Mouse (Mus musculus): ENCODE measurements around the gene Panx3. TPM values are rescaled to one million over a fixed set of nuclear protein-coding genes. Genes with fewer than 3 reads are reported as not detected.

Gene Panx3
- polyA plus RNA-seq, 1 experiment from 2014 or later: not detected

DNA sequence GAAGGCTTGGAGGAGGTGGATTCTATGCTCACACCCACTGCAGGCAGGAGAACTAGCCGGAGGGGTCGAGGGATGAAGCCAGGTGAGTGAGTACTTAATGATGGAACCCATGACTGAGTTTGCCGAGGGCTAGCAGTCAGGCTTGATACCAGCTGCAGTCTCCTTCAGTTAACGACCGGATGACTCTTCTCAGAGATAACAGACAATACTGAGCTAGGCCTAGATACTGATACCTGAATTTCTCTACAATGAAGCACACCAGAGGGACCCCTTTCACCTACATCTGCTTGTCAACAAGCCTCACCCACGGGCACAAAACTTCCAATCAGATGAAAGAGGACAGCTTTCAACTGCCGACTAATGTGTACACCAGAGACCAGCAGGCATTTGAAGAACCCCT, 3.0 kb downstream of the Panx3 start:
- Histone ChIP-seq H3K4me1 (replicated peaks; ENCODE audit: control insufficient read depth, insufficient read depth, low read length) (no peaks in the 10 kb centered on the region), H3K27ac (ENCODE audit: low read depth) (no peak overlapping the region), H3K4me2 (ENCODE audit: low read length) (no peak overlapping the region), H3K36me3 (ENCODE audit: control insufficient read depth, insufficient read depth, low read length) (no peaks in the 10 kb centered on the region), H3K9ac (ENCODE audit: low read length) (no peak overlapping the region), H3K9me3 (ENCODE audit: control insufficient read depth, low read length) (no peaks in the 10 kb centered on the region), H3K27me3 (replicated peaks; ENCODE audit: control insufficient read depth, insufficient read depth, low read length) (no peaks in the 10 kb centered on the region), H3K4me3 (ENCODE audit: low read depth, low read length) (no peak overlapping the region)
- DNase-seq (ENCODE audit: low spot score) (no peak), ATAC-seq (replicated peaks; ENCODE audit: low FRiP score, low TSS enrichment, low read depth) (no peak)
- 66% methylated on average over 7 of the region's 7 CpGs for WGBS

DNA sequence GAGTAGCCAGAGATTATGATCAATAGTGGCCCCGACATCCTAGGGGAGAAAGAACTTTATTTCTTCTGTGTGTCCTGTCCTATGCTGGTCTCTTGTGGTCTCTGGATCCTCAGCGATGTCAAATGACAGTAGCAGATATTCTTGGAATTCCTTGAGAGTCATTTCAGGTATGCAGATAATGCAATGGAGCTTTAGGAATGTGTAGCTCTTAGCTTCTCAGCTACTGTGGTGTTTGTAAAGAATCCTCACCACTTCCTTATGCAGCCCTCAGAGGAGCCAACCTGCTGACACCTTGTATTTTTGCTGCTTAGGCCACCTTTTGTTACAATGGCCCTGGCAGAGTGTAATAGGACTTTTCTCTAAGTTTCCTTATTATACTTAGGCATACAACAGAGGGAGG, 4.4 kb downstream of the Panx3 start:
- DNase-seq (ENCODE audit: low spot score) (no peak), ATAC-seq (replicated peaks; ENCODE audit: low FRiP score, low TSS enrichment, low read depth) (no peak)
- no peak overlapping the region for H3K4me2 ChIP-seq (ENCODE audit: low read length)
- no peaks in the 10 kb centered on the region for H3K9me3 ChIP-seq (ENCODE audit: control insufficient read depth, low read length)
- no peaks in the 10 kb centered on the region for H3K4me1 ChIP-seq (replicated peaks; ENCODE audit: control insufficient read depth, insufficient read depth, low read length)
- 62% methylated on average over 2 of the region's 2 CpGs for WGBS
- H3K27me3 ChIP-seq (replicated peaks; ENCODE audit: control insufficient read depth, insufficient read depth, low read length): no peaks in the 10 kb centered on the region
- no peaks in the 10 kb centered on the region for H3K36me3 ChIP-seq (ENCODE audit: control insufficient read depth, insufficient read depth, low read length)
- H3K9ac ChIP-seq (ENCODE audit: low read length): no peak overlapping the region
- H3K4me3 ChIP-seq (ENCODE audit: low read depth, low read length): no peak overlapping the region
- H3K27ac ChIP-seq (ENCODE audit: low read depth): no peak overlapping the region

DNA sequence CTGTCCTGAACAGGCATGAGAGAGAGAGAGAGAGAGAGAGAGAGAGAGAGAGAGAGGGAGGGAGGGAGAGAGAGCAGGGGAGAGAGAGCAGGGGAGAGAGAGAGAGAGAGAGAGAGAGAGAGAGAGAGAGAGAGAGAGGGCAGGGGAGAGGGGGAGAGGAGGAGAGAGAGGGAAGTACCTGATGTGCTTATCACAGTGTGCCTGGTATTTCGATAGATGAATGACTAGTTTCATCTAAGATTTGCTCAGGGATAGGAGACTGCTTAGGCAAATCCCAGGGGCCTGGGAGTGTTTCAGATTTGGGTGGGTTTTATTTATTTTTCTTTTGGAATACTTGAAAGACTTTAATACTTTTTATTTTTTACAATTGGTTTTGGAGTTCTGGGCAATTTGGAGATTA, 5.8 kb downstream of the Panx3 start:
- no peak overlapping the region for H3K4me3 ChIP-seq (ENCODE audit: low read depth, low read length)

DNA sequence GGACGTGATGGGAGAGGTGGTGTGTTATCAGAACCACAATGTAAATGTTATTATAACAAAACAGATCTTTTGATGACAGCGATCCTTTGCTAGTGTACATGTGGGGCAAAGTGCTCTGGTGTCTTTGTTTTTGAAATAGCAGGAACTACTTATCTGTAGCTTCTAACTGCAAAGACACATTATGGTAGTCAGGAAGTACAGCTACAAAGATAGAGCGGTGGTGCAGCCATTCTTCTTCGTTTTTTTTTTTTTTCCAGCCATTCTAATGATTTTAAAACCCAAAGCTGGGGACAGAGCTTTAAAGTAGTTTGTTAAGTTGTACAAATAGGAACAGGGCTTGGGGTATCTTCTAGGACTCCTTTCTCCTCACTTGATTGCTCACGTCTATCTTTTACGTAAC, 9.6 kb downstream of the Panx3 start:
- peaks cover 4% of the 10 kb centered on the region; the same call in 1 of the 2 replicates for H3K4me1 ChIP-seq (replicated peaks; ENCODE audit: control insufficient read depth, insufficient read depth, low read length)
- no peak overlapping the region for H3K4me3 ChIP-seq (ENCODE audit: low read depth, low read length)
- ATAC-seq (replicated peaks; ENCODE audit: low FRiP score, low TSS enrichment, low read depth) (no peak), DNase-seq (ENCODE audit: low spot score) (no peak)
- no peaks in the 10 kb centered on the region for H3K27me3 ChIP-seq (replicated peaks; ENCODE audit: control insufficient read depth, insufficient read depth, low read length)
- no peak overlapping the region for H3K4me2 ChIP-seq (ENCODE audit: low read length)
- no peak overlapping the region for H3K9ac ChIP-seq (ENCODE audit: low read length)
- H3K36me3 ChIP-seq (ENCODE audit: control insufficient read depth, insufficient read depth, low read length): peaks cover 9% of the 10 kb centered on the region
- 81% methylated on average over 6 of the region's 6 CpGs for WGBS
- no peaks in the 10 kb centered on the region for H3K9me3 ChIP-seq (ENCODE audit: control insufficient read depth, low read length)
- no peak overlapping the region for H3K27ac ChIP-seq (ENCODE audit: low read depth)

More for the DNA sequence above, 5.8 kb downstream of the Panx3 start:
- no peak for ATAC-seq (replicated peaks; ENCODE audit: low FRiP score, low TSS enrichment, low read depth)
- H3K36me3 ChIP-seq (ENCODE audit: control insufficient read depth, insufficient read depth, low read length): no peaks in the 10 kb centered on the region
- DNase-seq (ENCODE audit: low spot score): no peak
- H3K9ac ChIP-seq (ENCODE audit: low read length): no peak overlapping the region
- H3K27me3 ChIP-seq (replicated peaks; ENCODE audit: control insufficient read depth, insufficient read depth, low read length): no peaks in the 10 kb centered on the region
- no peaks in the 10 kb centered on the region for H3K9me3 ChIP-seq (ENCODE audit: control insufficient read depth, low read length)
- H3K4me1 ChIP-seq (replicated peaks; ENCODE audit: control insufficient read depth, insufficient read depth, low read length): no peaks in the 10 kb centered on the region
- H3K4me2 ChIP-seq (ENCODE audit: low read length): no peak overlapping the region
- 65% methylated on average over 1 of the region's 1 CpGs for WGBS
- no peak overlapping the region for H3K27ac ChIP-seq (ENCODE audit: low read depth)

DNA sequence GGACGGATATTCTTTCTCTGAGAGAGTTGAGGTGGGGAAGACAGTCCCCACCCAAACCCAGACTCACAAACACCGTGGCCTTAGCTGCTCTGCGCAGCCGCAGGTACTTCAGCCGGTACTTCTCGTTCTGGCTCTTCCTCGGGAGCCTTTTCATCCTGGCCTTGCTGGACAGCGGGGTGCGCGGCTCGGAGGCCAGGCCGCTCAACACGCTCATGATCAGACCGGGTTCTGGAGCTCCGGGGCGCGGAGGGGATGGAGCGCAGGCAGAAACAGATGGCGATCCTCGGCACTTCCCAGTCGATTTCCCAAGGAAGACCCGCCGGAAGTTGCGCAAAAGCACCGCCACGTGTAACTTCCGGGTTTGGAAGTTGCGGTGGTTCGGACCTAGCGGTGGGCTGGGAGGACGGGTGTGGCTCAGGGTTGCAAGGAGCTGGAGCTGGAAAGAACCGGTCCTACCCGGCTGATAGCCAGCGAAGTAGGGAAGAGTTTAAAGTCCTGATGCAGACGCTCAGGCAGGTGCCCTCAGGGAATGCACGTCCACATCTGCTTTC, 12.0 kb downstream of the Panx3 start, which contains the start of gene Tbrg1:
Tbrg1 (minus strand) TSS at position 382 of the 551 bp plus-strand sequence.
- peak within 1 kb of the TSS; percentile 91 for H3K4me2 ChIP-seq (ENCODE audit: low read length)
- H3K27me3 ChIP-seq (replicated peaks; ENCODE audit: control insufficient read depth, insufficient read depth, low read length): no peaks in the 10 kb centered on the region
- peaks cover 33% of the 10 kb centered on the region for H3K36me3 ChIP-seq (ENCODE audit: control insufficient read depth, insufficient read depth, low read length)
- peak within 1 kb of the TSS; percentile 71 for H3K4me3 ChIP-seq (ENCODE audit: low read depth, low read length)
- peak within 1 kb of the TSS; percentile 85 for H3K27ac ChIP-seq (ENCODE audit: low read depth)
- peaks cover 4% of the 10 kb centered on the region; the same call in 1 of the 2 replicates for H3K4me1 ChIP-seq (replicated peaks; ENCODE audit: control insufficient read depth, insufficient read depth, low read length)
- H3K9ac ChIP-seq (ENCODE audit: low read length): peak within 1 kb of the TSS; percentile 66
- WGBS: under 1% methylated on average over 36 of the region's 36 CpGs
- DNase-seq (ENCODE audit: low spot score): peak; percentile 93
- H3K9me3 ChIP-seq (ENCODE audit: control insufficient read depth, low read length): no peaks in the 10 kb centered on the region
- ATAC-seq (replicated peaks; ENCODE audit: low FRiP score, low TSS enrichment, low read depth): peak; percentile 96

DNA sequence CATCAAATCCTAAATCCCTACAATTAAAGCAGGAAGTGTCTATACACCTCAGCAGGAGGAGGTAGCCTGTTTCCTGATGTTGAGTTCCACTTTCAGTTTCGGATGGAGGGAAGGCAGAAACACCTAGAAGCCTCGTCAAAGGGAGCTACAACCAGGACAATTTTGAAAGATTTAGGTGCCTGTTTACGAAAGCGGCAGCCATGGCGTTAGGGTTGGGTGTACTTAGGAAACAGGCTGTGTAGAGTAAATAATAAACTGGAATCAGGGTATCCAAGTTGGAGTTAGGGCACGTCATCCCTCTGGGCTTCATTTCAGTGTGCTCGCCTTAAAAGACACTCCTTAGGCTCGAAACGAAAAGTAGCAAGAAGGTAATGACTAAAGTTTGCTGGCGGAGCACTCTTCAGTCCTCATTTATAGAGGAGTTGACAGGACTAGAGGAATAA, 12.6 kb downstream of the Panx3 start:
- Histone ChIP-seq H3K27ac (ENCODE audit: low read depth) (peak overlapping the region; percentile 85), H3K4me1 (replicated peaks; ENCODE audit: control insufficient read depth, insufficient read depth, low read length) (peaks cover 4% of the 10 kb centered on the region; the same call in 1 of the 2 replicates), H3K4me2 (ENCODE audit: low read length) (peak overlapping the region; percentile 91), H3K36me3 (ENCODE audit: control insufficient read depth, insufficient read depth, low read length) (peaks cover 37% of the 10 kb centered on the region), H3K9ac (ENCODE audit: low read length) (peak overlapping the region; percentile 66), H3K4me3 (ENCODE audit: low read depth, low read length) (peak overlapping the region; percentile 71), H3K27me3 (replicated peaks; ENCODE audit: control insufficient read depth, insufficient read depth, low read length) (no peaks in the 10 kb centered on the region), H3K9me3 (ENCODE audit: control insufficient read depth, low read length) (no peaks in the 10 kb centered on the region)
- DNase-seq (ENCODE audit: low spot score) (peak; percentile 75), ATAC-seq (replicated peaks; ENCODE audit: low FRiP score, low TSS enrichment, low read depth) (peak; percentile 45; the same call in 1 of the 2 replicates)
- whole genome bisulfite sequencing: under 1% methylated on average over 10 of the region's 10 CpGs

DNA sequence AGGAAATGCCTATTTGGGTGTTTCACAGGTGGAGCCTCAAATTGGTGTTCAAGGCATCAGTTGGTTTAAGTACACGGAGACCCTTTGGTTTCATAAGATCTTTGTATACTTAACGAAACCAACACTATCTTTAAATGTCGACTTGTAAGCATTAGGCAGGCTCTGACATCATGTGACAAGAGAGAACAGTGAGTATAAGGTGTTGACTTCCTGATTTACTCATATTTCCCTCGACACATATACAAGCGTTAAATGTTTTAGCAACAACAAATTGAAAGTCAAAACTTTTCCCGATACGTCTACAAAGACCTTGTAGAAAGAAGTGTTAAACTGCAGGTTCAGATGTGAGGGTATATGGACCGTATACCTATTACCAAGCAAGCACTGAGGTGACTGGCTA, 13.1 kb downstream of the Panx3 start:
- peak overlapping the region; percentile 71 for H3K4me3 ChIP-seq (ENCODE audit: low read depth, low read length)
- H3K27ac ChIP-seq (ENCODE audit: low read depth): peak overlapping the region; percentile 85; the same call in 1 of the 2 replicates
- no peak for ATAC-seq (replicated peaks; ENCODE audit: low FRiP score, low TSS enrichment, low read depth)
- no peaks in the 10 kb centered on the region for H3K9me3 ChIP-seq (ENCODE audit: control insufficient read depth, low read length)
- peak overlapping the region; percentile 91 for H3K4me2 ChIP-seq (ENCODE audit: low read length)
- peak overlapping the region; percentile 66; the same call in 1 of the 2 replicates for H3K9ac ChIP-seq (ENCODE audit: low read length)
- H3K36me3 ChIP-seq (ENCODE audit: control insufficient read depth, insufficient read depth, low read length): peaks cover 42% of the 10 kb centered on the region
- no peaks in the 10 kb centered on the region for H3K27me3 ChIP-seq (replicated peaks; ENCODE audit: control insufficient read depth, insufficient read depth, low read length)
- 59% methylated on average over 8 of the region's 8 CpGs for WGBS
- DNase-seq (ENCODE audit: low spot score): no peak
- peaks cover 4% of the 10 kb centered on the region; the same call in 1 of the 2 replicates for H3K4me1 ChIP-seq (replicated peaks; ENCODE audit: control insufficient read depth, insufficient read depth, low read length)

DNA sequence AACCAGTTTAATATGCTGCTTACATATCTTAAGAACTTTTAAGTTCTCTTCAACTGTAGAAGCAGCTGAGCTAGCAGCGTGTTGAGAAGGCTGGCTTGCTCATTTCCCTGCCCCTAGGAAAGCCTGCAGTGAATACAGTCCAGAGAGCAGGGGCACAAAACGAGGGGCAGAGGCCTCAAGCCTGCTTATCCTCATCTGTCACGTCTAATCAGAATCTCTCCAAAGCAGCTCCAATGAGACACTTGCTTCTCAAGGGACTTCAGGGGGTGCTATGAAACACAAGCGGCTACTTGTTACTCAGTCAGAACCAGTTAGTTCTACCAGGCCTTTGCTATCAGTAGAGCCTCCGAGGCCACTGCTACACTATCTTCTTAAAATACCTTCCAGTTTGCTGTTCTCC, 15.2 kb downstream of the Panx3 start:
- H3K27me3 ChIP-seq (replicated peaks; ENCODE audit: control insufficient read depth, insufficient read depth, low read length): no peaks in the 10 kb centered on the region
- H3K9ac ChIP-seq (ENCODE audit: low read length): no peak overlapping the region
- H3K4me2 ChIP-seq (ENCODE audit: low read length): no peak overlapping the region
- 82% methylated on average over 5 of the region's 5 CpGs for WGBS
- H3K4me3 ChIP-seq (ENCODE audit: low read depth, low read length): no peak overlapping the region
- H3K9me3 ChIP-seq (ENCODE audit: control insufficient read depth, low read length): no peaks in the 10 kb centered on the region
- H3K36me3 ChIP-seq (ENCODE audit: control insufficient read depth, insufficient read depth, low read length): peaks cover 63% of the 10 kb centered on the region
- no peak for DNase-seq (ENCODE audit: low spot score)
- peaks cover 4% of the 10 kb centered on the region; the same call in 1 of the 2 replicates for H3K4me1 ChIP-seq (replicated peaks; ENCODE audit: control insufficient read depth, insufficient read depth, low read length)
- ATAC-seq (replicated peaks; ENCODE audit: low FRiP score, low TSS enrichment, low read depth): no peak
- H3K27ac ChIP-seq (ENCODE audit: low read depth): no peak overlapping the region

DNA sequence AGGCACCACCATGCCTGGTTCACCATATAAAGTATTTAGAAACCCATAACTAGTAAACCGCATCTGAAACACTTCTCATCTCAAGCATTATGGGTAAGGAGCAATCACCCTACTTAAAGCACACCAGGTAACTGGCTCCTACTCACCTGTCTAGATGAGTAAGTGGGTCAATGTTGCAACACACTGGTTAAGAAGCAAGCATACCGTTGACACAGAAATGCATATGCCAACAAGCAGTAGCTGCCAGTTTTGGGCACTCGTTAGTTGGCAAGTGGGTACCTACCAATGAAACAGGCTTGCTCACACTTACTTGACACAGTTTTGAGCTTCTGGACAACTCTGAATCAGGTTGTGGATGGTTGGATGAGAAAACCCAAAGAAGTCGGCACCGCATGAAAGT, 18.4 kb downstream of the Panx3 start:
- Histone ChIP-seq H3K9me3 (ENCODE audit: control insufficient read depth, low read length) (no peaks in the 10 kb centered on the region), H3K27me3 (replicated peaks; ENCODE audit: control insufficient read depth, insufficient read depth, low read length) (no peaks in the 10 kb centered on the region), H3K4me3 (ENCODE audit: low read depth, low read length) (no peak overlapping the region), H3K36me3 (ENCODE audit: control insufficient read depth, insufficient read depth, low read length) (peaks cover 76% of the 10 kb centered on the region), H3K4me2 (ENCODE audit: low read length) (no peak overlapping the region), H3K27ac (ENCODE audit: low read depth) (no peak overlapping the region), H3K9ac (ENCODE audit: low read length) (no peak overlapping the region), H3K4me1 (replicated peaks; ENCODE audit: control insufficient read depth, insufficient read depth, low read length) (peaks cover 4% of the 10 kb centered on the region; the same call in 1 of the 2 replicates)
- 97% methylated on average over 5 of the region's 5 CpGs for WGBS
- ATAC-seq (replicated peaks; ENCODE audit: low FRiP score, low TSS enrichment, low read depth) (no peak), DNase-seq (ENCODE audit: low spot score) (no peak)
